Mouse (Mus musculus) heart, postnatal 4 days (tissue): ENCODE data around the gene Pygb. TPM values are rescaled to one million over a fixed set of nuclear protein-coding genes. Genes with fewer than 3 reads are reported as not detected.

ENCODE experiments used
- DNase-seq: peaks from one replicate; pipeline ENCODE4 v3.0.0; 2021
- total RNA-seq, 2 experiments: library from RNA; stranded (reverse); gene quantifications; 2 replicates each; pipeline ENCODE4 v1.2.3; 2021

Gene Pygb
- total RNA-seq, 2 experiments from 2014 or later = 344 to 352 TPM

DNA sequence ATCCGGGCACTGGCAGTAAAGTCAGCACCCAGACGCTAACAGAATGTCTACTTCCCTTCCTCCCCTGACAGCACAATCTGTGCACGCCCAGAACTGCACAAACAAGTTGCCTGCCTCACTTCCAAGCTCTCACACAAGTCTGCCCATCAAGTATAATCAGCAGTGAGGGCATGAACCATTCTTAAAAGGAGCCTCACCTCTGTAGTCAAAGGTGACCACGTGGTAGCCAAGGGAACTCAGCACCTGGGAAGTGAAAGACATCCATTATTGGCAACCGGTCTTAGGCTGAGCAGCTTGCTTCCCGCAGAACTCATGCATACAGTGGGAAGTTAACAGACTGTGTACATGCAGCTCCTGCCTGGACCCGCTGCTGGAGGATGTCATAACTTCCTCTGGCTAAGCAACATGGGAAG, 55.5 kb downstream of the Pygb start:
- no peak for DNase-seq

DNA sequence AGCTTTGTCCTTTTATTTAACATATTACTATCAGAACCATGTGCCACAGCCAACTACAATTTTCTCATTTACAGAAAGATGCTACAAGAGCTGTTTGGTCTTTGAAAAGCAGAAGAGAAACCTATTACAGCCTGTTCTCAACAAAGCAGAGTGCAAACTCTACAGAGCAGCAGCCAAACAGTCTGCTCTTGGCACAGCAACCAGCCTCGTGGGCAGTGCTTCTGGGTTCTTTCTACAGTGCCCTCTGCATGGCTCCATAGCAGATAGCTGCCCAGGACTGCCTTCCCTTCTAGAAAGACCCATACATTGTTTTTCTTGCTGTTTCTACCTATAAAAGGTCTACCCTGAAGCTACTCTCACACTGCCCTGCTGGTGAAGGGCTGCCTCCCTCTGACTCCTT, 58.3 kb downstream of the Pygb start:
- no peak for DNase-seq

DNA sequence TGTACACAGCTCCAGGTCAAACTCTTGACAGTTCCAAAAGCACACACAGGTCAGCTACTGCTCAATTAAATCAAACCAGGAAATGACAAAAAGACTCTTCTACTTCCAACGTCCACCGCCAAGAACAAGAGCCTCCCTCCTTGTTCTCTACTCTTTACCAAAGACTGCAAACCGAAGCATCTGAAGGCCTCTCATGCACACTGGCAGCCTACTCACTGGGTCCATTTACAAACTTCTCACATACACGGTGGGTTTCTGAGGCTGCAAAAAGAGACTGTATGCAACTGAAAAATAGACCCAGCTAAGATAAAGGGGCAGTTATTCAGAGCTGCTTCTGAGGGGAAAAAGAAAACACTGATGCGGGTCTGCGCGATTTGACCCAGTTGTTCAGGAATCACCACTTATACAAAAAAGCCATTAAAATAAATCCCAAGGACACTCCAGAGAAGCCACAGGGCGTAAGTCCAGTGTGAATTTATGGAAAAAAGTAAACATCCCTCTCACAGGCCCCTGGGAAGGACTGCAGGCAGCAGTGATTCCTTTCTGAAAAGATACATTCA, 61.0 kb downstream of the Pygb start:
- no peak for DNase-seq

DNA sequence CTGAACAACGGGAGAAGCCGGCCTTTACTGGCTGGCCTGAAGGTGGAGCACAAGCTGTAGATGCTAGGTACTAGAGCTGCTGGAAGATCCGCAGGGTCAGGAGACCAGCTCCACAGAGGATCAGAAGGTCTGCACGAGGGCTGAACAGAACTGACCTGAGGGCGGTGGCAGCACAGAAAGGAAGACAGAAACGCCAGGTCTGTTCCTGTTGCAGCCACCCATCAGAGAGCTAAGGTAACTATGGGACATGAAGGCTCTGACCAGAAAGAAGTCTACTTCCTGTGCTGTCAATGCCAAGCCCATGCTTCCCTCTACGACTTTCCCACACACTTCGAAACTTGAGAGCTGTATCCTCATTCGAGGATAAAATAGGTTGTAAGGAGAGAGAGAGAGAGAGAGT, 64.7 kb downstream of the Pygb start:
- no peak for DNase-seq

DNA sequence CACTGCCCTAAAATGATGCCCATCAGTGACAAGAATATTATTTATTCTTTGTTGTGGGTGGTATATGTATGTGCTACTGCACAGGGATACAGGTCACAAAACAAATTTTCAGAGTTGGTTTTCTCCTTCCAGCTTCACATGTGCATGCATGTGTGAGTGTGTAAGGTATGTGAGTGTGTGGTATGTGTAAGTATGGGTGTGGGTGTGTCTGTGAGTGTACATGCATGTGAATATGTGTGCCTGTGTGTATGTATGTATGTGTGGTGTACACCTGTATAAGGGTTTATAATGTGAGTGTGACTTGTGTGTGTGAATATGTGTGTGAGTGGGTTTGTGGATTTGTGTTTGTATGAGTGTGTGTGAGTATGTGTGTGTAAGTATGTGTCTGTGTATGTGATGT, 68.7 kb downstream of the Pygb start:
- DNase-seq = no peak

DNA sequence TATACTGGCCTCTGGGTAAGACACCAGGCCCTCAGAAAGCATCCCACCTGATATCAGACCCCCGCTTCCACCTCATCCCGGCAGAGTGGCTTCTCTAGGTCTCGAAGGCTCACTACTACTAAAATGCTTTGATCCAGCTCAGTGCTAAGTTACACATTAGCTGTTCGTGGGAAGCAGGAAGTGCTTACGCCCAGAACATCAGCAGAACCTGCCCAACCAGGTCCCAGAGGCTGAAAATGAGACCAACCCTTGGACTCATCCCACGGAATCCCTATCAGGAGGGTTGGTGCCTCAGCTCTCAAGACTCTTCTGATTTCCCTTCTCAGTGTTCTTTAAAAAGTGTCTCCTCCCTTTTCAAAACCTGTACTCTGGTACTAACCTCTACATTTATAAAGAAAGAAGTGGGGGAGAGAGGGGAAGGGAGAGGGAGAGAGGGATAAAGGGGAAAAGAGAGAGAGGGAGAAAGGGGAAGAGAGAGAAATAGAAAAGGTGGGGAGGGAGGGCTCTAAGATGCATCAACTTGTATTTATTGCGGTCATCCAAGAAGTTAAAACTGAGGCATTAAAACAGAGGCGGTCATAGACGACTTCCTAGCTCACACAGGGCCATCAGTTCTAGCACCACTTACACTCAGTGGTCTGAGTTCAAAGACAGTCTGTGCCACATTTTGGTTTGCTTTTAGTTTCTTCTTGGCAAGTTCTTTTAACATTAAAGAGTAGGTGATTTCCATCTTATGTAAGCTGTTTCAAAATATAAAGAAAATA, 72.4 kb downstream of the Pygb start:
- no peak for DNase-seq

DNA sequence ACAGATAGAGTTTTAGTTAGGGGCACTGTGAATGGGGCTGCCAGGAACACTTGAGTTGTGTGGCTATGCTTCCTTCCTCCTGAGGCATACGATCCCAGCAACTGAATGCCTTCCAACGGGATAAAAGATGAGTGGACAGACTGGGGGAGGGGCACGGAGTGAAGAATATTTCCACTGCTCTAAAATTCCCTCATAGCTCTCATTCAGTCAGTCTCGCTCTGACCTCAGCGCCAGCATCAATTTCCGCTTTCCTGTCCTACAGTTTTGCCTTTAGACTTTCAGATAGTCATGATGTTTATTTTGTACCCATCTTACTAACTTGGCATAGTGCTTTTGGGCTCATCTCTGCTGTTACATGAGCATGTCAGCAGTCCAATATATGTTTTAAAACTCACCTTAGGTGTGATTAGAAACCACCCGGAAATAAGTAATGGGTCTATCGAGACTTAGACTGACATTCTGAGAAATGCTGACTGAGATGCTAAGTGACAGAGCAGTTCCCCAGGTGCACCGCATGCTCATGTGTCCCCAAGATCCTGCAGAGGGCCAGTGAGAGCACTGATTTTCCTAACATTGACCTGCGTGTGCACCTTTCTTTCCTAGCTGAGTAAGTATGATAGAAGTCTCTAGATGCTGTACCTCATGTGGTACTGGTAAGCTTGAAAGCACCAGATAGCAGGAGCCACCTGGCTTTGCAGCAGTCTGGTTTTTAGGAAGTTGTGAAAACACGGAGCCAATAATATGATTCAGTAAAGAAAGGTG, 73.4 kb downstream of the Pygb start:
- DNase-seq = no peak

DNA sequence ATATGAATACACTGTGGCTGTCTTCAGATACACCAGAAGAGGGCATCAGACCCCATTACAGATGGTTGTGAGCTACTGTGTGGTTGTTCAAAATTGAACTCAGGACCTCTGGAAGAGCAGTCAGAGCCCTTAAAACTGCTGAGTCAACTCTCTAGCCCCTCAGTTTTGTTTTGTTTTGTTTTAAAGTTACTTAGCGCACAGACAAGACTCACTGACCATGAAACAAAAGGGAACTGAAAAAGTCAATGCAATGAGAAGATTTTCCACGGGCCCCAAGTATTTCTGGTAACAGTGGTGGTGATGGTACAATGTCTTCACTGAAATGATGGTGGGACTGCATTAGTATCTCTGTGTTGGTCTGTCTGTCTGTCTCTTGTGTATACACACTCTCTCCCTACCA, 74.6 kb downstream of the Pygb start:
- no peak for DNase-seq

DNA sequence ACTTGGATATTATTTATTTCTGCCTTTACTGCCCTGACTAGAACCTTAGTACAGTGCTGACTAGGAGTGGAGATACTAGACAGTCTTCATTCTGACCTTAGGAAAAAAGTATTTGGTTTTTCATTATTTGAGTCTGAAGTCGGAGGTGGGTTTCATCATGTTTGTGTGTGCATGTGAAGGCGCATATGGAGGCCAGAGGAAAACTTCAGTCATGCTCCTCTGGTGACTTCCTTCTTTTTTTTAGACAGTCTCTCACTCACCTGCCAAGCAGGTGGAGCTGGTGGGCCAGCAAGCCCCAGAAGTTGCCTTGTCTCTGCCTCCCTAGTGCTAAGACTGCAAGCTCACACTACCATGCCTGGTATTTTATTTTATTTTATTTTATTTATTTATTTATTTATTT, 80.5 kb downstream of the Pygb start:
- no peak for DNase-seq

DNA sequence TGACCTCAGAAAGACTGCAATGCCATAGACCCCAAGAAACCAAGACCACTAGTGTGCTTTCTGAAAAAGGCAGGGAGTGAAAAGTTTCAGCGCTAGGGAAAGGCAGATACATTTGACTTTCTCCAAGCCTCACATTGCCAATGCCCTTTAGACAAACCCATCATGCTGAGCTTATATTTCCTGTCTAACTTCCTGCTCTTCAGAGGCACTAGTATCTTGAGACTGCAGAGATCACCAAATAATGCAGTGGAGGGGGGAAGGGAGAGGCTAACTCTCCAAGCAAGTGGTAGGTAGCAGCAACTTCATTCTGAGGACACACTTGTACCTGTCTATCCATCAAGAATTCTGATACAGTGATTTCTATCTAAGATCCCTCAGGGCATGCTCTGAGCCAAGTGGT, 82.9 kb downstream of the Pygb start:
- DNase-seq = no peak

DNA sequence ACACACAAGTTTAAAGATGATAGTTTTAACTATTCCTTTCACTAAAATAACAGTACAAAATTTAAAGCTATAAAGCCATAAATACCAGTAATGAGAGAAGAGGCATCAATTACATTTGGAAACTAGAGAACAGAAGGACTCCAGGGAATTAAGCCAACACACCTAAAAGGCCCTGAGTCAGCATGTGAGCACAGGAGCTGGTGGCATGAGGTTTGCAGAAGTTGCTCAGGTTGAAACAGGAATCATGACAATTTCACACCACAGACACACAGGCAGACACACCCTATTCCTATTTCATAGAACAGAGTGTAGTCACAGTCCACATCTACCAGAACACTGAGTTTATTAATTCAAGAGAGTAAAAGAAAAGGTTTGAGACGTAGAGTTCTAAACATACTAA, 88.0 kb downstream of the Pygb start:
- DNase-seq = no peak

DNA sequence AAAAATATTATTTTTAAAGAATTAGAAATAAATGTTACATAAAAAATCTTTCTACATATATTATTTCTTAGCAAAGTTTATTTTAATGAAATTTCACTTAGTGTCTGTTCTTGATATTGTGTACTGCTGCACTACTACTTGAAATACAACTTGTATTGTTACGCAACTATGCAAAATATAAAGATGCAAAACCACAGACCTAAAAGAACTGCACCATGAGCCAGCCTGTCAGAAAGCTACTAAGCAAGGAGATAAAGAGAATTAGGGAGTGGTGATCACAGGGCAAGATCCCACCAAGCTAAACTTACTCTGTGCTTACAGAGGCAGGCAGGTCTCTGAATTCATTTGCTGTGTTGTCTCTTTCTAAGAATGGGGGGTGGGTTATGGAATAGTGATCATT, 88.7 kb downstream of the Pygb start:
- no peak for DNase-seq

DNA sequence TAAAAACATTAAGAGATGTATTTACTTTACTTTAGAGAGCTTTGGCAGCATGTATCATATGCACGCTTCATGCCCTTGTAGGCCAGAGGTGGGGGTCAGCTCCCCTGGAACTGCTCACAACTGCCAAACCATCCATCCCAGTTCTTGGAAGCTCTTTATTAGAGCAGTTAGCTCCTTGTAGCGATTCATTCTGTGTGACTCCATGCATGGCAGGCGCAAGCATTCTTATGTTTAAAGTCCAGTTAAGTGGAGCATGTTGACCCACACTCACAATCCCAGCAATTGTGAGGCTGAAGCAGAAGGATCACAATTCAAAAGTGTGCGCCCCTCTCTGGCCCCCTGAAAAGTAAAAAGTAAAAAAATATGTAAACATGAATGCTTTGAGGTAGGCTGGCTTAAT, 91.0 kb downstream of the Pygb start:
- no peak for DNase-seq

Other genes starting within 250 kb of the Pygb start
- gene Cst7, start 216.3 kb upstream of the Pygb start, total RNA-seq = not detected
- 10 to 100 TPM; 33.5 to 37.6 TPM for gene Apmap, start 178.2 kb upstream of the Pygb start, total RNA-seq
- gene Acss1, start 118.2 kb upstream of the Pygb start, total RNA-seq = 10 to 100 TPM; 26.7 to 27.3 TPM
- gene Vsx1, start 97.4 kb upstream of the Pygb start, total RNA-seq = not detected
- 10 to 100 TPM; 16.9 to 18.0 TPM for gene Entpd6, start 37.7 kb upstream of the Pygb start, total RNA-seq
- gene Abhd12, start 118.0 kb downstream of the Pygb start, total RNA-seq = 10 to 100 TPM; 30.0 to 30.7 TPM
- 10 to 100 TPM; 16.8 to 18.9 TPM for gene Gins1, start 118.7 kb downstream of the Pygb start, total RNA-seq